Mouse (Mus musculus) frontal cortex, postnatal 14 days (tissue): ENCODE measurements around the gene Sept11.

ENCODE experiments used
- DNase-seq, 2 experiments: peaks; one replicate each; pipeline ENCODE4 v3.0.0; 2022; ENCODE audit warnings: low spot score in 2 of 2

The Sept11 gene

DNA sequence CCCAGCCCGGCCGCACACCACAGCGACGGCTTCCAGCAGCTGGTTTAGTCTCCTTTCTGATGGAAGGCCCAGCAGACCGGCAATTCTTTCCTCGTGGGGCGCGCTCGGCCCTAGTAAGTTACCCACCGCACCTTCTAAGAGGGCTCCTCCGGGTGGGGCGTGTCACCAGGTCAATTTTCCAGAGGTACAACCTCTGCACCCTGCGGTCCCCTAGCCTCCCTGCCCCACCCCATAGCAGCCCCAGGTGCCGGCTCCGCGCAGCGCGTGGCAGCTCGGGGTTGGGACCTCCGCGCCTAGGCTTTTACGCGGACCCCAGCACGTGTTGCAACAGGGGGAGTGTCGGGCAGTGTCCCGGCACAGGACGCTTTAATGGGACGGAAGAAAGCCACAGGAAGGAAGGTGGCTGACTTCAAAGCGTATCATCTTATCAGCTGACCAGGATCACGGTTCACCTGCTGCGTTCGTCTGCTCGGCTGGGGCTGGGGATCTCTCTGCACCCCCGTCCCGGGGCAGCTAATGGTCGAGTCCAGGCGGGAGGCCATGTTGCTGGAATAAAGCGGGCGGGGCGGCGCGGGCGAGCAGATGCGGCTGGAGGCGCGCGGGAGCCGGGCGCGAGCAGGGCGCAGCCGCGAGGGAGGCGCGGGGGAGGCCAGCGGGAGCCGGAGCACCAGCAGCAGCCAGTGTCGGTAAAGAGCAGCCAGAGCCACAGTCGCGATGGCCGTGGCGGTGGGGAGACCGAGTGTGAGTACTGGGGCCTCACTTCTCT, at the start of gene Sept11:
Gene Sept11 (plus strand): TSS at position 581 of the 766 bp plus-strand sequence.
- peak; percentile 89 to 93 for DNase-seq

DNA sequence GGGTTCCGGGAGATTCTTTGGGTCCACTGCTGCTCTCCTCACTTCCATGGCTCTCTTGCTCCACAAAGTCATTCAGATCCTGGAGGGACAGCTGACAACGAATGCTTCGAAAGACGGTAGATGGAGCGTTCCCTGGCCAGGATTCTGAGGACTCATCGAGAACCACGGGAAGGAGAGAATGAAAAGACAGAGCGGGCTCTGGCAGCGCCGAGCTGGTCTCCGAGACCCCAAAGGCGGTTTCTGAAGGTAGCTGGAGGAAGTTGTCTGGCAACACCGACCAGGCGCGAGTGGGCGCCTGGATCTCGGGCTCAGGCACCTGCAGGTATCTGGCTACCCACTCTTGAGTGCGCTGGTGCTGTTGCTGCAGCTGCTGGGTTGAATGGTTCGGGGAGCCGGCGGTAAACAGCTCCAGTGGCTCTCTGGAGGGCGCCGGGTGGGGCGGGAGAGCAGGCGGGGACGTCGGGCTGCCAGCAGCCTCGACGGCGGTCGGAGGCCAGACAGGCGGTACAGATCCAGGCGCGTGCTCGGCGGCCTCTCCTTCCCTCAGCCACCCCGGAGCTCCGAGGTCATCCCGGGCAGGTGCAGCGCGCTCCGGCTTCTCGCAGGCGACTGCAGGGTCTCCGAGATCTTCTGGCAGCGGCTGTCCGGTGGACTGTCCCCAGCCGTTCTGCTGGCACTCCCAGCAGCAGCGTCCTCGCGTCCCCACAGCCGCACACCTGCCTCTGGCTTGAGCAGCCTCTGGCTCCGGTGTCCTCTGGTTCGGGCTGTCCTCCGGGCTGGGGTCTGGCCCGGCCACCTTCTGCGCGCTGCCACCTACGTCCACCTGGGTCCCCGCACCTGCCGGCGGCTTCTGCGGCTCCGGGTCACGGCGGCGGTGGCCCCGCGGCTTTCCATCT, 49.3 kb upstream of the Sept11 start:
- DNase-seq: no peak

DNA sequence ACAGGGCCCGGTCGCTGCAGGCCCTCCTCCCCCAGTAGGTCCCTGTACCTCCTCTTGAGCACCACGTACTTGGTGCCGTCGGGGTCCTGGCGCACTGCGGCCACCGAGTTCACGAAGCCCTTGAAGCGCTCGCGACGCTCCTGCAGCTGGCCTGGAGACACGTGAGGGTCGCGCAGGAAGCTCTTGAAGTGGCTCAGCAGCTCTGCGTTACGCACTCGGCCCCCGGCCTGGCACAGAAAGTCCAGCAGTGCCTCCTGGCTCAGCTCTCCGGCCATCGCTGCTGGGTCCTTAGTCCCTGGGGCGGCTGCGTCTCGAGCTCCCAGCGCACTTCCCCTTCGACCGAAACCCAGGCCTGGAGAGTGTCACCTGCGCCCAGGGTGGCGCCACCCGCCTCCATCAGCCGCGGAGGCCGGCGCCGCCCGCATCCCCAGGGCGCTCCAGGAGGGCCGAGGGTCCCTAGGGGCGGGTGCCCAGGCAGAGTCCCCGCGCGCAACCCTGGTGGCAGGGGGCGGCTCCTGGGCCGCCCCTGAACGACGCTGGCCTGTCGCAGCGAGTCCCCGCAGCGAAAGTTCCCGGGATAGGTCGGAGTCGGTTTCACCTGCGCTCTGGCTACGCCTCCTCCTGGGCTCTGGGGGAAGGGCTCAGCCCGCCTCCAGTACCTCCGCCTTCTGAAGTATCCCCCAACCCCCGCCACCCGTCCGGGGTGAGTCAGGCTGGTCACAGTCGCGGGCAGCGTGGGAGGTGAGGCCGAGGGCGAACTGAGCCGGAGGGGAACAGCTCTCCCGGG, 48.5 kb upstream of the Sept11 start, which contains the start of gene Sowahb:
Gene Sowahb (minus strand): TSS at position 439 of the 787 bp plus-strand sequence.
- no peak for DNase-seq

DNA sequence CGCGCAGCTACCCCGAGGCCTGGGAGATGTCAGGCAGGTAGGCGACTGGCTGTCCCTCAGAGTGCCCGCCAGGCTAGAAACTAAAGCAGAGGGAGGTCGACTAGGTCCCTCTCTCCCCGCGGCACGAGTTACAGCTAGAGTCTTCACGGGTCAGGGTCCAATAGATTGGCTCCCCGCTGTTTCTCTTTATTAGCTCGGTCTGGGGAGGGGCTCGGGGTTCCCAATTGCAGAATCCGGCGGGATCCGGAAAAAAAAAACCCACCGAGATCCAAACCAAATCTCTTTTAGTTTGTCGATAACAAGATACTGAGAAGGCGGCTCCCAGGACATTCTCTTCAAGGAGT, 47.9 kb upstream of the Sept11 start:
- DNase-seq: no peak

DNA sequence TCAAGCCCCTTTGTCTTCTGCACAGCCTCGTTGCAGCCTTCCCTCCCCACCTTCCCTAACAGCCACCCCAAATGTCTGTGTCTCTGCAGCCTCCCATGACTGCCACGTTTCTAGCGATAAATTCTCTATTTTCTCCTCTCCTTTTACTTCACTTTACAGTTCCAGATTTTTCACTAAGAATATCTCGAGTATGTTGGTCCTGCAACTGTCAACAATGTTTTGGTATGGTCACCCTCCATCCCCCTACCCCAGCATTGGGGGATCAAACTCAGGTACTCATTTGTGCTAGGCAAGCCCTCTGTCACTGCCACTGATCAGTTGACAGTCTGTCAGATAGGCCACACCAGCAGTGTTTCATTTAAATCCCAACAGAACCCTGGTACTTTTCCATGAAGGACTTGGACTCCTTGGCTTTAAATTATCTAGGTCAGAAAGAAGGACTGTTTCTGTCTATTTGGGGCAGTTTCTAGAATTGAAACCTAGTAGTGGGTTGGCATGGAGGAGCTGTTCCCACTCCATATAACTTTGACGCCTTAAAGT, 46.9 kb upstream of the Sept11 start:
- no peak for DNase-seq

DNA sequence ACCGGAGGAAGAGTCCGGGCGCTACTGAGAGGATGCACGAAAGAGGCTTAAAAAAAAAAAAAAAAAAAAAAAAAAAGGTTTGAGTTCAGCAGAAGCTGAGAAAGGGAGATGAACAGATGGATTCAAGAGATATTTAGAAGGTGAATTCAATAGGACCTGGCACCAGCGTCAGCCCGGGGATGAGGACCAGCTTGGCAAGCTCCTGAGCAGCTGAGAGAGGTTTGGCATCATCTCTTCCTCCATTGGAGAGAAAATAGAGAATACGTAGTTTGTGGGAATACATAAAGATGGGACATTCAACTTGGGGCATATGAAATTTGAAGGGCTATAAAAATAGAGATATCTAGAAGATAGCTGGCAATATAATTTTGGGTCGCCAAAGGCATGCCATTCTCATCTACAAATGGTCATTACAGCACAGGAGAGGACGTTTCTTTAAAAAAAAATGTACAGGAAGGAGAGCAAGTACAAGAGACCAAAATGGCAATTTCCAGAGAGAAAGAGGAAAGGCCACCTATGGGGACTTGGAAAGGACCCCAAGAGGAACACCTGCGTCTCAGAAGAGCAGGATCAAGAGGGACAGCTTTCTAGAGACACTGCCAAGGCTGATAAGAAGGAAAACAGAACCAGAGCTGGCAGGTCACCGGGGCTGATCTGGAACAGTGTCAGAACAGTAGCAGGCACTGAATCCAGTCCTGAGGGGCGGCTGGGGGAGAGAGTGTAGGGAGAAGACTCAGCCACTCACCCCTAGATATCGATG, 44.6 kb upstream of the Sept11 start:
- no peak for DNase-seq

DNA sequence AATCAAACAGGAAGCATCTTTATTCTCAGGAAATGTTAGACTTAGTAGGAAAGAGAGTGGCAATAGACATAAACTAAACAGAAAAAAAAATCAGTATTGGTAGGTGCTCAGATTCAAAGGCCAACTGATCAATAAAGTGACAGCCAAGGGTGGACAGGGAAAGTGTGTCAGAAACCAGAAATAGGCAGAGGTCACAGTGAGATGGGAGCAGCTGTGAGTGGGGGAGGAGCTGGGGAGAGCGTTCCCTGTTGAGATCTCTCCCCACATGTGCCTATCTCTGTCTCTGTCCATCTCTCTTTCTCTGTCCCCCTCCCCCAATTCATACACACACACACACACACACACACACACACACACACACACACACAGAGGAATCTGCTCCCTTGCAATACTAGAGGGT, 43.3 kb upstream of the Sept11 start:
- no peak for DNase-seq

DNA sequence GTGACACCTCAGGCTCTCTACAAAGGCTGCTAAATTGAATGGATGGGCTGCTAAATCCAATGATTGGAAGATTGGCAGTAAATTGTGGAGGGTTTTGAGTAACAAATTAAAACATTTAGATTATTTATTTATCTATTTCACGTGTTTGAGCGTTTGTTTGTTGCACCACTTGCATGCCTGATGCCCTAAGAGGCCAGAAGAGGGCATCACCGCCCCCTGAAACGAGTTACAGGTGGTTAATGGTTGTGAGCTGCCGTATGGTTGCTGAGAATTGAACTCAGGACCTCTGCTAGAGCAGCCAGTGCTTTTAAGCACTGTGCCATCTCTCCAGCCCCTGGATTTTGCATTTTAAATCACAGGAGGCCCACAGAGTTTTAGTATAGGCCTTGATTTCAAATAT, 42.2 kb upstream of the Sept11 start:
- DNase-seq: no peak

DNA sequence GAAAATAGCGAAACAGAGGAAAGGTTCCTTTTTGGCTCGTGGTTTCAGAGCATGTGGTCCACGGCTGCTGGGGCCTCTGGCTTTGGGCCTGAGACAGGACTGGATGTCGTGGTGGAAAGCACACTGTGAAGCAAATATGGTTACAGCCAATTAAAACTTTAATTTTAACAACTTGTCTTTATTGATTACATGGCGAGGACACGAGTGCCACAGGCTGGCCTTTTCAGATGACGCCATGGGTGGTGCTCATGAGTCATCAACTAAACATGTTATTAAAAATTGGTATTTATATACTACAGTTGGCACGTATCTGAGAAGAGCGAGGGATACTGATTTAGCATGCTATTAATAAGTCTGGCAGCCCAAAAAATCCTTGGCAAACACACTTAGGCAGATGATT, 41.3 kb upstream of the Sept11 start:
- no peak for DNase-seq

DNA sequence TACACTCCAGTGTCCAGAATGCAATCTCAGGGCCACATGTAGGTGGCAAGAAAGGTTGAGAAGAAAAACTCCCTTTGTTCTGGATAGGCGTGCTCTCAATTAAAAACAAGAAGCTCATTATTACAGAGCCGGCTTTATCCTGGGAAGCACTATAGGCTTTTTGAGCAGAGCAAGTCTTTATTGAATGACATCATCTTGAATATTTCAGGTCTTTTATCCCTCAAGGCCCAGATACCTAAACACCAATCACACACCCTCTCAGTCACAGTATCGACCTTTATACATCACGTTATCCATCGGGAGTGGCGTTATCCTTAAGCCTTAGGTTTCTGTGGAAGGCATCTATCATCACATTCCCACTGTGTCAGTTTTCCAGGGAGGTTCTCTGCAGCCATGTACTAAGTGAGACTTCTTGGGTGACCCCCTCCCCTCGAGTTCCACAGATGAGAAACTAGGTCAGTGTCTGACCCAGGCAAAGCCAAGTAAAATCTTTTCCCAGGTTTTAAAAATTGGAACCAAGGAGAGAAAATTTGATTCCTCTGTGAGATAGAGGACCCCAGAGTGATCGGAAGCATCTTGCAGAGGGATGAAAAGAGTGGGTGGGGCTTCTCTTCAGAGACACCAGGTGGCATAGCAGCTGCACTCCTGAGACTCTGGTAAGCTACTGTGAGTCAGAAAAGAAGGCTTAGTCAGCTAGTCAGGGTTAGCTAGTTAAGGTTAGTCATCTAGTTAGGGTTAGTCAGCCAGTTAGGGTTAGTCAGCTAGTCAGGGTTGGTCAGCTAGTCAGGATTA, 39.4 kb upstream of the Sept11 start:
- DNase-seq: no peak

DNA sequence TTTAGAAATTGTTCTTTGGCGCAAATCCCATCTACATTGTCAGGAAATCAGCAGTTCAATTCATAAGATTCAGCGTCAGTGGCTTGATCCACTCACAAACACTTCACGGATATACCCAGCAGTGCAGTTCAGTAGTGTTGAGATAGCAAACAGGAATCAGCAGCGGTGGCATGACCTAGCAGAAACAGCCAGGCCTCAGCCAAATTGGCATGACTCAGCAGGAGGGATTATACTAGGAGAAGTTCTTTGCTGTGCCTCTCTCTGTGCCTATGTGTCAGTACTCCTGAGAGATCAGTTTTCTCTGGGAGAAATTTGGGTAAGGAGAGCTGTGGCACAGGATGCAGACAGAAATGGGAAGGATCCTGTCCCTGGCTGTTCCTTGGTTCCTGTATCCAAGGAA, 32.4 kb upstream of the Sept11 start:
- DNase-seq: no peak

DNA sequence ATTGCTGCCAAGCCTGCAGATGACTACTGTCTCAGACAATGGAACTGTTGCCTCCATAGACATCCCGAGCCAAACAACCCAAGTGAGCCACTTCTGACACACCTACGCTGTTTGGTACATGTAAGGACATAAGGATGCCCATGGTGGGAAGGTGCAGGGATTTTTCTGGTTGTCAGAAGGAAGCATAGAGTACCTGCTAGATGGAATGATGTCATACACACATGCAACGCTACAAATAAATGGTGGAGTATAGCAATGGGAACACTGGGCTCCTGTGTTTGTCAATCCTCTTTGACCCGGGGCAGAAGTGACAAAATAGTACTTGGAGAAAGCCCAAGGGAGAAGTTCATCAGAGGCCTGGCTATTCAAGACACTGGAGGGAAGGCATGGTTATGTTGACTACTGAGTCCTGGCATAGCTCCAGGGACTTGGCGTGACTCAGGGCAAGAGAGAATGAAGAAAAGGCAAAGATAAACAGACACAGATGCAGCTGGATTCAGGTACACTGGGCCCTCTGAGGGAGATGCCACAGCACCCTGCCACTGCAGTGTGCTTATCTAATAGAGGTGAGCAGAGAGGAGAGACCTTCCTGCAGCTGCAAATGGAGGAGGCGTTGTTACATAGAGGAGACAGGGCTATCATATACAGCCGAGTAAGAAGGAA, 15.4 kb upstream of the Sept11 start:
- no peak for DNase-seq

DNA sequence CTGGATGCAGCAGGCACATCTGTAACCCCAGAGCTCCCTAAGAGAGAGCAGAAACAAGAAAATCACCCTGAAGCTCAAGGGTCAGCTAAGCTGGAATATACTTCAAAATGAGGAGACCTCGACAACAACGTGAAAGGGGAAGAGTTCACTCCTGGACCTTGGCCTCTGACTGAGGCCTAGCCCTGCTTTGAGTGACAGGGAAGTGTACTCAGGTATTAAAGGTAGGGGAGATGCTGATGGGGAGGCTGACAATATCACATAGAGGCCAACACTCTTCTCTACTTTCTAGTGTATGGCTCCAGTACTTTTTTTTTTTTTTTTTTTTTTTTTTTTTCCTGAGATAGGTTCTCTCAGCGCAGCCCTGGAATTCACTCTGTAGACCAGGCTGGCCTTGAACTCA, 13.6 kb upstream of the Sept11 start:
- DNase-seq: no peak

DNA sequence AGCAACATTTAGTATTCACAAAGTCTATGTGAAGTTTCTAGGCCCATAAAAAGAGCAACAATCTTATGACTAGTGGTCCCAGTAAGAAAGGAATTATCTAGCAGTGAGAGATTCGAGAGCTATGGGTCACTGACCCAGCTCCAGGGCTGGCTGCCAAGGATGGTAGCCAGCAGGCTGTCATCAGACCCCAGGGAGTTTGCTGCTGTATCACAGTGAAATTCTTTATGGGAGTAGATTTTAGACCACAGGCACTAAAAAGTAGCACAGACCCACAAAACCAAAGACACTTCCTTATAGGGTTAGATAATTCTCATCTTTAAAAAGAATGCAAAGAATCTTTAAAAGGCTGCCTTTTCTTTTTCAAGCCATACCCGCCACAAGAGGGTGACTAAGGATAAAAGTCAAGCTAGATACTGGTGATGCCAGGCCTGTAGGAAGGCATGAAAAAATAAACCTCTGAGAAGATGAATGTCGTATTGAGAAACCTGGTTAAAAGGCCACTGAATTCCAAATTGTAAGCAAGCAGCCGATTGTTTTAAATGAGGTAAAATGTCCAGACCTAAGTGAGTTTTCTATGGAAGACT, 8.1 kb upstream of the Sept11 start:
- DNase-seq: no peak

DNA sequence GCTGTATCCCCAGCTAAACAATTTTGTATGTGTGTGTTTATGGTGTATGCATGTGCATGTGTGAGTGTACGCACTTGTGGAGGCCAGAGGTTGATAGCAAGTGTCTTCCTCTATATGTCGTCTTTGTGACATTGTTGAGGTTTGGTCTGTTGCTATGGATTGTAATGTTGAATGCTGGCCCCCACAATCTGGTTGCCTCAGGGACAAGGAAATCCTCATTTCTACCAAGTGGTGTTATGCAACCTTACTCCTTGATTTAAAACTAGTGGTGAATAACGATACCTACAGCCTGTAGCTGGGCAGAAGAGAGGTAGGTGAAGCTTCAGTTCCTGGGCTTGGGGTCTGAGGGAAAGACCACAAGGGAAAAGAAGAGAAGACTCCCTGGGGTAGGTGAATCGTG, 7.3 kb upstream of the Sept11 start:
- no peak for DNase-seq

DNA sequence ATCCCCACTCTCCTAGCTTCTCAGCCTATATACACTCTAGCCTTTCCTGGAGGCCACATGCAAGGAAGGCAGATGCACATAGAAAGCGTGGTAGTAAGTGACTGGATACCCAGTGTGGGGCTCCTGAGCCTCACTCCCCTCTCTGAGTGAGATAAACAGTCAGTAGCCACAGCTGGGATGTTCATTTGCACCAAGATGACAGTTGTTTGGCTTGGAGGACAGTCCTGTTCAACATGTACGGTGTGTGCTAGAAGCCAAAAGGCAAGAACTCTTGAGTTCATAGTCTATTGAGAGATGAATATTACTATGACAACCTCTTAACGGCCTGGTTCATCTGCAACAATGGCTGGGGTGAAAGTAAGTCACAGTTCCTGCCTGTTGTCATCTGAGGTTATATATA, 2.0 kb upstream of the Sept11 start:
- no peak for DNase-seq

DNA sequence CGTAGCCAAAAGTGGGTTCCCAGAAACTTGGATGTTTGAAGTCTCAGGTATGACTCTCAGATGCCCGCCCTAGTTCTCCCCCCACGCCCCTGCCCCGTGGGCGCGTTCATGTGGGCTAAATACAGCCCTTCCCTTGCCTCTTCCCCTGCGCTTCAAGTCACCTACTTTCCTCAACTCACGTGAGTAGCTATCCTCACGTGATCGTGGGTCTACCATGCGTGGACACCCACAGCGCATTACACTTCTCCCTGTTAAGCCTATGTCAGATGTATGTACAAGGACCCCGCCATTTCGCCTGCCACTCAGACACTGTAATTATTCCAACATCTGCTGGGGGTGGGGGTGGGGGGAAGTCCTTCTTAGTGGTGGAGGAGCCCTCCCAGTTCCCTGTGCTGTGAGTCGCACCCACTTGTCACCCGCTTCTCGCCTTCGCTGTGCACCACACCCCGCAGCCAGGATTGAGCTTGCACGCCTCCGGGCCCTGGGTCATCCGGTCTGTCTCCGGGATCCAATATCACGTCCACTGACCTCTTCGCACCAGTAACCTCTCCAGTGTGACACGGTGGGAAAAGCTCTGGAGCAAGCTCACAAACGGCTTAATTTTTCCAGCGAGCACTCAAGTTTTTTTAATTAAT, 973 bp upstream of the Sept11 start:
- DNase-seq: peak; percentile 39 to 44

DNA sequence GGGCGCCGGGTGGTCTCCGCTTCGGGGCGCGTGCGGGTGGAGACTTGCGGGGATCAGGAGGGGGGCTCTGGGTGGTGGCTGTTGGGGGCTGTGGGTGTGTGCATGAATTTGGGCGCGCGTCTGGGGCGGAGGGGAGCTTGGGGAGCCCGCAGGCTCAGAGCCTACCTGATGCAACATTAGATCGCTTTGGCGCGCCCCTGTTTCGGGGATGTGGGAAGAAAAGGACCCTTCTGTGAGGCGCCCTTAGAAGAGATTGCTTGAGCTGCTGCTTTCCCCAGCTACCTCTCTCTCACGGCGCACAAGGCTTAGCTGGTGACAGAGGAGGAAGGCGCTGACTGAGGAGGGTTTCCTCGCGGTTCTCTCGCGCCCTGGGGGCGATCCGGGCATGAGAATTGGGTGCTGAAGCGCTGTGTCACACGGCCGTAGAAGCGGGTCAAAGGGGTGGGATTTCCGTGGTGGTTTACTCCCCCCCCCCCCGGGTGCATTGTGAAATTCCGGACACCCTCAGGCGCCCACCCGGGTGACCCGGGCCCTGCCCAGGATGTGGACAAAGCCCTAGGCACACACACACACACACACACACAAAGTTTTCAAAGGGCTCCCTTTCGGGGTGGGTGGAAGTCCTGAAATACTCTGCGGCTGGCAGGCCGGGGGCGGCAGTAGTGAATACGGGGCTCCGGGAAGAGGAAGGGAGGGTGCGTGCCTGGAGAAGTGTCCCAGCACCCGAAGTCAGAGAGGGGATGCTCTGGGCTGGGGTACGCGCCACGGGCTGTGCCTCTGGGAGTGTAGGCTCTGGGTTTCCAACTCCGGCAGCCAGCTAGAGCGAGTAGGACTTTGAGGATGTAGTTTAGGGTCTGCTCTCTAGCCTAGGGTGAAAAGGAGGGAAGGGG, 646 bp downstream of the Sept11 start:
- DNase-seq: peak in 1 of 2 experiments; percentile 29
